Mouse (Mus musculus) forebrain, embryonic 16.5 days (tissue): ENCODE data around the gene Cryz. TPM values are rescaled to one million over a fixed set of nuclear protein-coding genes. Genes with fewer than 3 reads are reported as not detected.

Experiments used
- polyA plus RNA-seq: library from polyadenylated mRNA; unstranded; fragments of >200 nt; fragmentation: Nextera tagmentation; extraction: Ambion mirVana; gene quantifications from 2 replicates; pipeline ENCODE4 v1.2.1, GENCODE M21; 2015

Gene Cryz
- polyA plus RNA-seq, 1 experiment from 2014 or later = 9.2 TPM

Other genes with a start within 250 kb of the Cryz start
- 14.5 and 14.6 TPM in 2 replicates for gene Tyw3, start 393 bp downstream of the Cryz start, polyA plus RNA-seq
- gene Erich3, start 67.1 kb downstream of the Cryz start, polyA plus RNA-seq = 0.72 and 1.4 TPM in 2 replicates